Mouse (Mus musculus) brown adipose tissue, adult 24 weeks (tissue): ENCODE results near the gene Cxcr6. TPM values are rescaled to one million over a fixed set of nuclear protein-coding genes. Genes with fewer than 3 reads are reported as not detected.
"Not testable (repeated sequence)": the region's sequence is repeated elsewhere in the genome, so short reads cannot be mapped to it uniquely, and the experiment has no call there.

Experiments
- H3K27ac ChIP-seq: fragments of 200-500 bp; replicated peaks from 2 replicates; pipeline ENCODE4 v1.5.1; 2012; ENCODE audit warnings: low read depth, mild to moderate bottlenecking, low read length
- H3K4me1 ChIP-seq: fragments of 200-500 bp; 2 replicates; pipeline ENCODE4 v1.6.1; 2012; ENCODE audit warnings: low read length, mixed read lengths; ENCODE audit not compliant: control insufficient read depth, insufficient read depth, insufficient read length
- H3K4me3 ChIP-seq: fragments of 200-500 bp; 2 replicates; pipeline ENCODE4 v1.5.1; 2012; ENCODE audit warnings: low read depth, mild to moderate bottlenecking, low read length, moderate library complexity; ENCODE audit not compliant: insufficient read depth
- polyA plus RNA-seq: library from polyadenylated mRNA; stranded (reverse); fragments of >200 nt; gene quantifications from 2 replicates; pipeline ENCODE4 v1.2.4, GENCODE M21; 2012; ENCODE audit not compliant: missing spikeins, insufficient read depth, insufficient read length

The Cxcr6 gene
- polyA plus RNA-seq = not detected in 2 replicates

DNA sequence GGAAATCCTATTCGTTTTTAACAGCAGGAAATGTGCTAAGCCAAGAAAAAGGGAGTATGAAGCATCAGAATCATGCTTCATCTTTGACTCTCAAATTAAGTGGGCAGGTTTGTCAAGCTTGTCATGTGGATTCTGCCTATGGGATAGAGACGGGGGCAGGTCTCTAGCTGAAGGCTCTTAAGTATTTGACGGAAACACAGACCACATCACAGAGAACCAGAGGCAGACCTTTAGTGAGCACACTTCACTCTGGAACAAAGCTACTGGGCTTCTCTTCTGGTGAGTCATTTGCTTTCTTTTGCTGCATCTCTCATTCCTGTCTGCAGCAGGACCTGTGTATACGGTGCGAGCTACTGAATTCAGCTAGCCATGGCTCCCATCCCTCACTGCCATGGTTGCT lies at the start of gene Cxcr6:
Cxcr6 (plus strand) TSS at position 209 of the 400 bp plus-strand sequence.
- Histone ChIP-seq H3K4me3 (no peak within 1 kb of the TSS), H3K27ac (no peak within 1 kb of the TSS), H3K4me1 (no peaks in the 10 kb centered on the region)

DNA sequence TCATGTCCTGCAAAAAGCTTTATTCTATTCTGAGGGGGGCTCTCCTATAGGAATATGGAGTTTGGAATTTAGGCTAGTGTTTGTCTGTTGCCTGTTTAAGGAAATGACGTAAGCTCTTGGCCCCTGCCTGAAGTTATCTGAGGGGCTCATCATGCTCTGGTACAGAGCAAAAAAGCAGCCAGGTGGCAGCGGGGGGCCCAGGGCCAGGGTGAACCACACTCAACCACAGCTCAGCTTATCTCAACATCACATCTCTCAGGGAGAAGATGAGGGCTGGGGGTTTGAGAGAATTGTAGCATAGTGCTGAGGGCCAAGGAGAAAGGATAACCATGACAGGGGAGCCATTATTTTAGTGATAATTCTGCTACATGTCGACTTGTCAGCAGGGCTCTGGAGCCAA lies 49.5 kb upstream of the Cxcr6 start:
- Histone ChIP-seq H3K4me1 (no peaks in the 10 kb centered on the region), H3K27ac (no peak overlapping the region), H3K4me3 (no peak overlapping the region)

DNA sequence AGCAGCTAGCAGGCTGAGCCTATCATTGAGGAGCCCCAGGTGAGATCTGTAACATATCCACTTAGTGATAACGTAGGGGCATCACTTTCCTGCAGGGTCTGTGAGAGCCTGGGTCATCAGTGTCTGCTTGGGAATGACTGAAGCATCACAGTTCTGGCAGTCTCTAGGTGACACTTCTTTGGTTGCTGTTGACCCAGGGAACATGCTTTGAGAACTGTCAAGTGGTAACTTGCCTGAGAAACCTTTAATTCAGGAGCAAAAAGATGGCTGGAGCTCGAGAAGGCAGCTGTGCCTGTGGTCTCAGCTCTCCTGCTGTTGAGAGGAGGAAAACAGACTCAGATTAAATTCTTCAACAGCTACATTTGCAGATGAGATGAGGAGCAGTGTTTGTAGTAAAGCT lies 48.9 kb upstream of the Cxcr6 start:
- Histone ChIP-seq H3K4me3 (no peak overlapping the region), H3K4me1 (no peaks in the 10 kb centered on the region), H3K27ac (peak overlapping the region; percentile 58; the same call in 1 of the 2 replicates)

DNA sequence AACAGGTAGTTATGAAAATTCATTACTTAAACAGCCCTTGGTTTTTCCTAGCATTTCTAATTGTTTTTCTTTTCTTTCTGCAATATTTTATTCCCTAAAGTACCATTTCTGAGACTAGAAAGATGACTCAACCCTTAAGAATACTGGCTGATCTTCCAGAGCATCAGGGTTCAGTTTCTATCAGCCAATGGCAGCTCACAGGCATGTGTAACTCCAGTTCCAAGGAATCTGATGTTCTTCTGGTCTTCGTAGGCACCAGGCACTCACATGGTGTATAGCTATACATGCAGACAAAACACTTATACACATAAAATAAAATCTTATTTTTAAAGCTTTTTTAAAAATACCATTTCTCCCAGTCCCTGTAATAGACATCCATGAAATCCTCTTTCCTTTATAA lies 48.1 kb upstream of the Cxcr6 start:
- Histone ChIP-seq H3K4me1 (no peaks in the 10 kb centered on the region), H3K4me3 (no peak overlapping the region), H3K27ac (no peak overlapping the region)

DNA sequence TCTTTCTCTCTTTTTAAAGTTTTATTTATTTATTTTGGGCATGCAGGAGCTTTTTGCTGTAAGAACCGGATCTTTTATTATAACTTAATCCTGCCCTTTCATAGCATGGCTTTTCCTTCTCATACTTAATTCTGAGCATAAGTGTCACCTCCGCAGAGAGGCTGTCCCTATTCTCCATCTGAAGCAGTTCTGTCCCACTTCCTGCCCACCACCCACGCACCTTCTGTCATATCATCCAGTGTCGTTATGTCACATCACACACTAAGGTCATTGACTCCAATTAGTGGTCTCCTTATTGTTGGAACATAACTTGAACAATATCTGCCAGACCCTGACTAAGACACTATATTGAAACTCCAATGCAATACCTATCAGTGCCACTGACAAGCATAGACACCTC lies 47.6 kb upstream of the Cxcr6 start:
- H3K4me3 ChIP-seq = no peak overlapping the region
- no peak overlapping the region for H3K27ac ChIP-seq
- H3K4me1 ChIP-seq = no peaks in the 10 kb centered on the region

DNA sequence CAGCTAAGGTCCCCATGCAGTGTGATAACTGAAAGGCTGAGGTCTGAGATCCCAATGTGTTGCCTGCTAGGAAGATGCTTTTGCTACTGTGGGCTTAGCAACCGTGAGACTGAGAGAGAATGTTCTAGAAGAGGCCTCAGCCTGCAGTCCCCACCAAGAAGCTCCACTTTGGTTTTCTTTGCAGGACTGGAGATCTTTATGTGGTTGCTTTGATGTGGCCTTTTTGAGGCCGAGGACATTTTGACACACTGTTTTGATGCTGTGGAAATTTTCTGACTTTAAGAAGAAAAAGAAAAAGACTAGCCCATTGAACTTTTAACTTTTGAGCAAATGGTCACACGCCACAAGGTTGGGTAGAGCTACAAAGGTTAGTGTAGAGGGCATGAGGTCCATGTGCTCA lies 45.5 kb upstream of the Cxcr6 start:
- no peaks in the 10 kb centered on the region for H3K4me1 ChIP-seq

DNA sequence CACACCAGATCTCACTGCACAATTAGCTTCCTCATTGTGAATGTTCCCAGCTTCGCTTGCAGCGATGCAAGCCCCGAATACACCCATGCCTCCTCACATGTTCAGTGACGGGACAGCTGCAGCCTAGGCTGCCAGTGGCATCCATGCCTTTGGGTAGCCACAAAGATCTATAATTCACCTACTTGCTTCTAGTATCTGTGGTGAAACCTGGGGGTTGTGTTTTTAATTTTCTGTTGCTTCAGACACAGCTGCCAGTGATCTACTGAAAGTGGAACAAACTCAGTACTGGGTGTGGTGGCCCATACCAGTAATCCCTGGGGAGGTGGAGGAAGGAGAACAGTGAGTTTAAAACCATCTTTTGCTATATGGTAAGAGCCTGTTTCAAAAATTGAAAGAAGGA lies 43.4 kb upstream of the Cxcr6 start:
- Histone ChIP-seq H3K4me3 (no peak overlapping the region), H3K27ac (no peak overlapping the region), H3K4me1 (no peaks in the 10 kb centered on the region)

More for the DNA sequence above, 45.5 kb upstream of the Cxcr6 start:
- no peak overlapping the region for H3K27ac ChIP-seq
- no peak overlapping the region for H3K4me3 ChIP-seq

DNA sequence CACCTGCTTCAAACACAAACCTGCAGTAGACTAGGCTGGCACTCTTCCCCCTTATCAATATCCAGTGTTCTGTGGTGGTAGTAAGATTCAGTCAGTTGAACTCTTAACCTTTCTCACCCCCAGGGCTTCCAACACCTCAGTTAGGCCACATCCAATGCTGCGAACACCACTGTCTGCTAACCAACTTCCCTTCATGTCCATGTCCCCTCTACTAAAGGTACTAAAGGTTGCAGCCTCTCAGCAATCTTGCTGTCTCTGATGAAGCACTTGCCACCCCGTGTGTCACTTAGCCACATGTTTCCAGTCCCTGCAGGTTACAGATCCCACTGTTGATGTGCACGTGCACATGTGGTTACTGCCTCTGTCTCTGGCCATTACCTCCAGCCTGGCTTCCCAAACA lies 42.5 kb upstream of the Cxcr6 start:
- Histone ChIP-seq H3K4me3 (no peak overlapping the region), H3K27ac (no peak overlapping the region), H3K4me1 (no peaks in the 10 kb centered on the region)

DNA sequence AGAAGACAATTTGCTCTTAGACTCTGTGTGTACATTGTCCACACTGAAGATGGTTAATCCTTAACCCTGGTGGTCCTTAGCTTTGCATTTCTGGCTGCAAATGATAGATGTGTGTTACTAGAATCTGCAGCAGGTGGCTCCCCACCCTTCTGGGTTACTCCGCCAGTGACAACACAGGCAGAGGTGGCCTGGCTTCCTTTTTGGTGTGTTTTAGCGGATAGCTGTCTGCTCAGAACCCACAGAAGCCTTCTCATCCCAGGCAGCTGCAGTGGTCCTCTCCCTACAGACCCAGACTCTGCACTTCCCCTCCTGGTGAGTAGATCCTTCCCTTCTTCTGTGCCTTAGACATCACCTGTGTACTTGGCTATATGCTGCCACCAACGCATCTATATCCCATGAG lies 39.3 kb upstream of the Cxcr6 start:
- H3K4me1 ChIP-seq = no peaks in the 10 kb centered on the region
- H3K27ac ChIP-seq = no peak overlapping the region
- H3K4me3 ChIP-seq = no peak overlapping the region

DNA sequence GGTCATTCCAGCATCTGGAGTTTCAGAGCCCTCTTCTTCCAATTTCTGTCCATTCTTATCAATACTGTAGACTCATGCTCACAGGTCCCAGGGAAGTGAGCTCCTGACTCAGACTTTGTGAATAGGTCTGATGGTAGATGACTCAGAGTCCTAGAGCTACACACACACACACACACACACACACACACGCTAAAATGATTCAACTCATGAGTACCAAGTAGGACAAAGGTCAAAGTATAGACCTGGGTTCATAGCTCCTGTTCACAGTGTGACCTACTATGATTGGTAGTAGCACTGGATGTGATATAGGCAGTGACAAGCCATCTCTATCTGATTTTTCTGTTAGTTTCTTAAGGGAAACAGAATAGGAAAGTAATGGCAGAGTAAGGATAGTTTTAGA lies 37.8 kb upstream of the Cxcr6 start:
- no peak overlapping the region for H3K4me3 ChIP-seq
- H3K4me1 ChIP-seq = no peaks in the 10 kb centered on the region
- no peak overlapping the region for H3K27ac ChIP-seq

DNA sequence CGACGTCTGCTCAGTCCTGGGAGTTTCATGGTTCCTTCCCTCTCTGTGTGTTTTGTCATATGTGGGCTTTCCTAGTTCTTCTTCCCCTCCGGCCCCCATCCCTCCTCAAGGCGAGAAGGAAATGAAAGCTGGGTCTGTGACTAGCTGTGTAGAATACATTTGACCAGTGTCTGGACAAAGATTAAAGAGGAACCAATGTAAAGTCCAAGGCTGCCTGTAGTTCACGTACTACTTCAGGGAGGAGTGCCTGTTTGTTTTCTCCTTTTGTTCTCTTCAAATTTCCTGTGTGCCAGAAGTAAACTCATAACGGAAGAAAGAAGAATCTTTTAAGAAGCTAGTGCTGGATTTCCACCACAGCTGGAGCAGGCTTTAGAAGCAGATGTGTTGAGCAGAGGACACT lies 36.7 kb upstream of the Cxcr6 start:
- no peak overlapping the region for H3K4me3 ChIP-seq
- peak overlapping the region; percentile 61 for H3K27ac ChIP-seq

DNA sequence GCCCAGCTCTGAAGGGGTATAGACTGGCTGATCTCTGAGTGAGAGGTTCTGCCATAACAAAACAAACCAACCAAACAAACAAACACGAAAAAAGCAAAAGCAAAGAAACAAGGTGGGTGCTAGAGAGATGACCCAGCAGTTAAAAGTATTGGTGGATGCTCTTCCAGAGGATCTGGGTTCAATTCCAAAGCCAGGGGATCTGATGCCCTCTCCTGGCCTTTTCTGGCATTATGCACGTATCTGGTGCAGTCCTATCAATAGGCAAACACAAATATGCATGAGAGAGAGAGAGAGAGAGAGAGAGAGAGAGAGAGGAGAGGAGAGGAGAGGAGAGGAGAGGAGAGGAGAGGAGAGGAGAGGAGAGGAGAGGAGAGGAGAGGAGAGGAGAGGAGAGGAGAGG lies 33.0 kb upstream of the Cxcr6 start:
- not testable (repeated sequence) for H3K27ac ChIP-seq, H3K4me3 ChIP-seq, H3K4me1 ChIP-seq

More for the DNA sequence above, 36.7 kb upstream of the Cxcr6 start:
- H3K4me1 ChIP-seq = no peaks in the 10 kb centered on the region

DNA sequence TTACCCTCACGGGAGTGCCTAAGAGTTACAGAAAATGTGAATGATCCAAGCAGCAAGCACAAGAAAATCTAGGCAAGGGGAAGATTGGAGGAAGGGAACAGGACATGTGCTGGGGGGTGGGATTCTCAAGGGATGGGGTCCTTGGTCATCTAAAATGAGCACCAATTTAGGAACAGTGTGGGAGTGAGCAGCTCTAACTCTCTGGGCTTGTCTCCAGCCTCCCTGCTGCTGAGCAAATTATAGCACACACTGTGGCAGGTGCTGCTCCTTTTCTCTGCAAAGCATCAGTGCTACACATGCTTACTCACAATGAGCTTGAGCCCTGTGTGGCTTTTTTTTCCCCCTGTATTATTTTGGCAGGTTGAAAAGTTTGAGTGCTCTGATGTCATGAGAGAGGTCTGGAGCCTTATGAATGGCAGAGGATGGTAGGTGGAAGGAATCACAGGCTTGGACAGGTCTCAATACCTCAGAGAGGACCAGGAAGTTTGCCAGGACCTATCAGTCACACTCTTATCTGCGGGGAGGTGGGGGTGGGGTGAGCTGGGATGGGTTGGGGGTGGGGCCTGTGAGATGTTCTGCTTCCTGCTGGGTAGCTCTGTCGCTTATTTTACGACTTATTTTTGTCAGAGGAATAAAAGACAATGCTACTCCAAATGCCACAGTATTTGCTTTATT lies 17.3 kb upstream of the Cxcr6 start:
- no peaks in the 10 kb centered on the region for H3K4me1 ChIP-seq
- no peak overlapping the region for H3K27ac ChIP-seq
- no peak overlapping the region for H3K4me3 ChIP-seq

DNA sequence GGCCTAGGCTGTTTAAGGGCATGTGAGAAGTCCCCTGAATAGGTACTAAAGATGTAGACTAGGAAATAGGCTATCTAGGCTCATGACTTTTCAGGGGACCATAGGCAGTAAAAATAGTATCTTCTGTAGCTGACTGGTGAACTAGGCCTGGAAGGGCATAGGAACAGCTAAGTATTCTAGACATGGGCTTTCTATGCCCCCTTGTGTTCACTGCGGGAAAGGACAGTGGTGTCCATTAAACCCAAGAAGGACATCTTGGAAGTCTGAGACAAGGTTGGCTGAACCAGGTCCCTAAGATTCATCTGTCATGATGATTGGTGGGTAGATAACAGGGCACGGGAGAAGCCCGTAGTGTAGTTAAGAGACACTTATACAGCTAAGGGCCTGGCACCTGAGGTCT lies 10.1 kb upstream of the Cxcr6 start:
- Histone ChIP-seq H3K27ac (no peak overlapping the region), H3K4me3 (no peak overlapping the region), H3K4me1 (no peaks in the 10 kb centered on the region)

DNA sequence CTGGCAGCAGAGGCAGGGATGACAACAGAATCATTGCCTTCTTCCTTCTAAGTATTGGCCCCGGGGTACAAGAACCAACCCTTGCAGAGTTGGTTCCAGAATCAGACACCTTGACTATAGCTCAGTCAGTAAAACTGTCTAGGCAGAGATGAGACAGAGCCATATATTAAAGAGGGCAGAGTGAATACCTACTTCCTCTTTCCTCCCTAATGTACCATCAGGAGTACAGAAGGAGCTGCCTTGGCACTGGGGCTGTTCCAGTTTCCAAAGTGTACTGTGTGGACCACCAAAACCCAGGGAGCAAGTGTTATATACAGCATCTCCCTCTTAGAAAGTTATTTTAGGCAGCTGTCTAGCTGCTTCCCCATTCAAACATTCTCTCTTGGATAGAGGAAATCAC lies 4.7 kb upstream of the Cxcr6 start:
- Histone ChIP-seq H3K4me3 (no peak overlapping the region), H3K4me1 (no peaks in the 10 kb centered on the region), H3K27ac (no peak overlapping the region)

DNA sequence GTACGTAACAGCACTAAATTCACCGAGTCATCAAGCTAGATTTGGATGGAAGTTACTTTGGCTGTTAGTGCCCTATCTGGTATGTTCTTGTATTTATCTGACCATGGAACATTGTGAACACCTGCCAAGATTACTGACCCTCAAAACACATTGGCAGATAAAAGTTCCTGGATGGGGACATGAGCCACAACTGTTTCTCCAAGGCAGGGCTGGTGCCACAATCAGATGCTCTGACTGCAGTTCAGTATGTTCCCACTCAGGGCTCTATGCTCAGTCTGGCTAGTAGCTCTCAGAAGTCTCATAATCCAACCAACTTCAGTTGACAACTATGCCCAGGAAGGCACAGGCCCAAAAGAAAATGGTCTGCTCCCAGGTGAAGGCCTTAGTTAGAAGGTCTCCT lies 3.9 kb upstream of the Cxcr6 start:
- no peak overlapping the region for H3K4me3 ChIP-seq
- H3K4me1 ChIP-seq = no peaks in the 10 kb centered on the region
- H3K27ac ChIP-seq = no peak overlapping the region
